Mouse (Mus musculus) CH12.LX (cell line): ENCODE results near the gene Vasp.

Experiments
- CHD2 ChIP-seq: IDR thresholded peaks from 2 replicates; pipeline ENCODE4 v1.6.1; 2011; ENCODE audit warnings: low read length, improper control_type of control experiment
- POLR2A ChIP-seq: IDR thresholded peaks from 2 replicates; pipeline ENCODE4 v1.6.1; 2011; ENCODE audit warnings: low read depth, mild to moderate bottlenecking, improper control_type of control experiment, low read length
- RAD21 ChIP-seq: IDR thresholded peaks from 2 replicates; pipeline ENCODE4 v1.6.1; 2011; ENCODE audit warnings: low read depth, mild to moderate bottlenecking, low read length, improper control_type of control experiment, moderate library complexity

- TF ChIP-seq CHD2 = no peak
- no peak for TF ChIP-seq POLR2A
- no peak for TF ChIP-seq RAD21
Observed at GRCm38 (mm10) chr7:19256567-19256966, 15.1 kb downstream of the Vasp start.
